Mouse (Mus musculus): ENCODE results near the gene Tpi1.

DNA sequence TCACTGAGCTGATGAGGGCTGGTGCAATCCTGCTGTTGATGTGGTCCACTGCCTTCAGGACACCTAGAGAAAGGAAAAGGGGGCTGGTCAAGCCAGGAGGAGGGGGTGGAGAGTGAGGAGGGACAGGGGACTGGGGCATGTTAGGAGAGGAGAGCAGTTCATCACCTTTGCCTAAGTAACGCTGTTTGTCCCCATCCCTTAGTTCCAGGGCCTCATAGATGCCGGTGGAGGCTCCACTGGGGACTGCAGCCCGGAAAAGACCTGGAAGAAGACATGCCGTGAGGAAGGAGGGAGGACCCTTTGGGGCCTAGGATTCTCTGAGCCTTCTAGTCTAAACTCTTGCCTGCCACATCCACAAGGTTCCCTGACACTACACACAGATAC is 46.6 kb downstream of the Tpi1 start:
- no peak for TF ChIP-seq EP300 (IDR thresholded peaks at IDR 0.05; ENCODE audit: low read depth)
- no peak for TF ChIP-seq CTCF (IDR thresholded peaks at IDR 0.05; ENCODE audit: low read depth)
